Mouse (Mus musculus): ENCODE data around the gene Chrna5.

- no peak for TF ChIP-seq MAZ (IDR thresholded peaks at IDR 0.05; ENCODE audit: low read depth, low read length)
- no peak for TF ChIP-seq TCF12 (IDR thresholded peaks at IDR 0.05; ENCODE audit: low read depth, low read length)
- TF ChIP-seq E2F4 (IDR thresholded peaks at IDR 0.05; ENCODE audit: insufficient replicate concordance, low read depth, low read length) = no peak
- no peak for TF ChIP-seq ZMIZ1 (IDR thresholded peaks at IDR 0.05; ENCODE audit: low read depth, low read length)
- TF ChIP-seq ELF1 (IDR thresholded peaks at IDR 0.05; ENCODE audit: low read depth, low read length) = no peak
- no peak for TF ChIP-seq UBTF (IDR thresholded peaks at IDR 0.05; ENCODE audit: low read depth, low read length)
- TF ChIP-seq SMC3 (IDR thresholded peaks at IDR 0.05; ENCODE audit: low read depth, low read length) = no peak
- no peak for TF ChIP-seq HCFC1 (IDR thresholded peaks at IDR 0.05; ENCODE audit: low read depth, low read length)
Observed at GRCm38 (mm10) chr9:54994381-54994780, 13.7 kb downstream of the Chrna5 start.
